Mouse (Mus musculus): Measurements from ENCODE around the gene Olfr323.

DNA sequence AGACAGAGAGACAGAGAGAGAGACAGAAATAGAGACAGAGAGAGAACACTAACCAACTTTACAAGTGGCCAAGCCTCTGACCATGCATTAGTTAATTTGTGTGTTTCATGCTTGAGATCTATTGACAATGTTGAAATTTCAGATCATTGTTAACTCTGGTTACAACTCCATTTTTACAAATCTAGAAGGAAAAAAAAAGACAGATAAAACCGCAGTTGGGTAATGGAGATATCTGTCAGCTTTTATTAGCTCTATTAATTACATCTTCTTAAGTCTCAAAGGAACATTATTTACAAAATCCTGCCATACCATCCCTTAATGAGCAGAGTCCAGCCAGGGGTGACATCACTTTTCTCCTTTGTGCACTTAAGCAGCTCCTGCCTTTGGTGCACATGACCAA is 52.9 kb downstream of the Olfr323 start, which contains the start of gene Olfr325:
- TF ChIP-seq CTCF (IDR thresholded peaks at IDR 0.05; ENCODE audit: borderline replicate concordance, control insufficient read depth, extremely low read depth, insufficient read depth, low read length, poor library complexity) (no peak), POLR2A (IDR thresholded peaks at IDR 0.05; ENCODE audit: control insufficient read depth, extremely low read depth, insufficient read depth, low read length, poor library complexity) (no peak)

Measured in thymus, adult 2 months (tissue).